Mouse (Mus musculus) testis, adult 2 months (tissue): ENCODE data around the gene Cog4. TPM values are rescaled to one million over a fixed set of nuclear protein-coding genes. Genes with fewer than 3 reads are reported as not detected.
"Not testable (repeated sequence)": the region's sequence is repeated elsewhere in the genome, so short reads cannot be mapped to it uniquely, and the experiment has no call there.

Source experiments
- H3K27ac ChIP-seq: fragments of 200-500 bp; 2 replicates; pipeline ENCODE4 v1.5.1; 2012; ENCODE audit warnings: low read depth, low read length; ENCODE audit not compliant: control insufficient read depth, insufficient read depth
- H3K27me3 ChIP-seq: fragments of 200-500 bp; 2 replicates; pipeline ENCODE4 v1.6.1; 2012; ENCODE audit warnings: mild to moderate bottlenecking, low read length, moderate library complexity; ENCODE audit not compliant: control insufficient read depth, insufficient read depth
- H3K36me3 ChIP-seq: fragments of 200-500 bp; 2 replicates; pipeline ENCODE4 v1.6.1; 2012; ENCODE audit warnings: mild to moderate bottlenecking, low read length; ENCODE audit not compliant: control insufficient read depth, insufficient read depth
- H3K4me1 ChIP-seq: fragments of 200-500 bp; 2 replicates; pipeline ENCODE4 v1.6.1; 2012; ENCODE audit warnings: low read length; ENCODE audit not compliant: control insufficient read depth, insufficient read depth
- H3K4me3 ChIP-seq: fragments of 200-500 bp; 2 replicates; pipeline ENCODE4 v1.5.1; 2012; ENCODE audit warnings: low read depth, mild to moderate bottlenecking, low read length, moderate library complexity, mixed read lengths; ENCODE audit not compliant: control insufficient read depth
- CTCF ChIP-seq: fragments of 200-500 bp; IDR thresholded peaks from 2 replicates; pipeline ENCODE4 v1.5.1; 2012; ENCODE audit warnings: low read depth, mild to moderate bottlenecking, inconsistent platforms, low read length, moderate library complexity; ENCODE audit not compliant: control insufficient read depth, insufficient read depth, insufficient replicate concordance
- POLR2A ChIP-seq: fragments of 200-500 bp; IDR thresholded peaks from 2 replicates; pipeline ENCODE4 v1.6.1; 2012; ENCODE audit warnings: low read depth, mild to moderate bottlenecking, inconsistent platforms, low read length, moderate library complexity; ENCODE audit not compliant: control insufficient read depth
- polyA plus RNA-seq: library from polyadenylated mRNA; depleted of rRNA; stranded (reverse); fragments of >200 nt; gene quantifications from 2 replicates; pipeline ENCODE4 v1.2.3, GENCODE M21; 2012

Cog4 gene
- polyA plus RNA-seq, 1 experiment: 49.6 TPM

GRCm38 (mm10) chr8:110901056-110901455 is 54.7 kb downstream of the Cog4 start:
- Histone ChIP-seq H3K4me1 (peaks cover 2% of the 10 kb centered on the region; the same call in 1 of the 2 replicates), H3K27ac (no peak overlapping the region), H3K36me3 (no peaks in the 10 kb centered on the region; the same call in 1 of the 2 replicates), H3K4me3 (no peak overlapping the region), H3K27me3 (no peaks in the 10 kb centered on the region)
- no peak for TF ChIP-seq CTCF
- no peak for TF ChIP-seq POLR2A

DNA sequence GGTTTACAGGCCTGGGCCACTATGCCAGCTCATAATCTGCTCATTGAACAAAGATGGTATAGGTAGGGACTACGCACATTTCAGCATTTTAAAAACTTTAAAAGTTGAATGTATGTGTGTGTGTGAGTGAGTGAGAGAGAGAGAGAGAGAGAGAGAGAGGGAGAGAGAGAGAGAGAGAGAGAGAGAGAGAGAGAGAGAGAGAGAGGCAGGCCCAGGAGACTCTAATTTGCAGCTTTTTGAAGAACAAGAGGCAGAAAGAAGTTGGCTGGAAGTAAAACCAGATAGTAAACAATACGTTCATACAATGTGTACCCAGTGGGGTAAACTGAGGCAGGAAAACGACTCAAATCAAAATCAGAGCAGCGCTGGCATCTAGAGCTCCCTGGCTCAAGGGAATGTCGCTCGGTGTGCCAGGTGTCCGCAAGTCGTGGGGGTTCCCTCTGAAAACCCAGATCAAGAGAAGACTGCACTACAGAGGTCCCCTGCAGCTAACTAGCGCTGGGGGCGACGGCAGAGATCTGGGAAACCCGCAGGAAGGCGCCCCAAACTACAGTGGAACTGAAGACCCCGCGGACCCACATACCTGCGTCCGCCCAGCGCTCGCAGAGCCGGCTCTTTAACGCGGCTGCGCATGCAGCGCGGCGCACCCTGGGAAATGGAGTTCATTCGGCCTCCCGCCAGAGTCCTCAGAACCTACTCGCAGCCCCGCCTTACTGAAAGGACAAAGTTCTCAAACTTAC is 55.6 kb downstream of the Cog4 start, which contains the start of gene Fuk:
Gene Fuk, minus strand, starts transcription at position 650 of the 740 bp plus-strand sequence.
- H3K4me3 ChIP-seq: peak within 1 kb of the TSS; percentile 97
- no peak within 1 kb of the TSS for H3K27ac ChIP-seq
- TF ChIP-seq CTCF: no peak
- no peak for TF ChIP-seq POLR2A

GRCm38 (mm10) chr8:110902579-110902965 is 56.2 kb downstream of the Cog4 start:
- H3K4me3 ChIP-seq: no peak overlapping the region
- H3K36me3 ChIP-seq: no peaks in the 10 kb centered on the region; the same call in 1 of the 2 replicates
- no peaks in the 10 kb centered on the region for H3K27me3 ChIP-seq
- no peak overlapping the region for H3K27ac ChIP-seq
- H3K4me1 ChIP-seq: peaks cover 2% of the 10 kb centered on the region; the same call in 1 of the 2 replicates
- TF ChIP-seq POLR2A (no peak), CTCF (no peak)

More for the DNA sequence above, 55.6 kb downstream of the Cog4 start, which contains the start of gene Fuk:
- H3K27me3 ChIP-seq: no peaks in the 10 kb centered on the region
- H3K36me3 ChIP-seq: no peaks in the 10 kb centered on the region; the same call in 1 of the 2 replicates
- H3K4me1 ChIP-seq: peaks cover 2% of the 10 kb centered on the region; the same call in 1 of the 2 replicates

DNA sequence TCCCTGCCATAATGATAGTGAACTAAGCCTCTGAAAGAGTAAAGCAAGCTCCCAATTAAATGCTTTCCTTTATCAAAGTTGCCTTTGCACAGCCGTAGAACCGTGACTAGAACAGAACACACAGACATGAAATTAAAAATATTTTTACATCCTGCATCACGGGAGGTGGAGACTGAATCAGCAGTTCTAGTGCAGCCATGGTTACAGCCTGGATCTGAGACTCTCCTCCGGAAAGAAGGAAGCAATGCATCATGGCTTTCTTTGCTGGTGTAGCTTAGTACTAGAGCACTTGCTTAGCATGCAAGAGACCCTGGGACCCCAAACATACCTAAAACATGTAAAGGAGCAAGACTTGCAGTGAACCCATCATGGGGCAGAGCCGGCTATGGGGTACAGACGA is 59.0 kb downstream of the Cog4 start:
- Histone ChIP-seq H3K36me3 (no peaks in the 10 kb centered on the region), H3K4me3 (no peak overlapping the region), H3K4me1 (peaks cover 2% of the 10 kb centered on the region; the same call in 1 of the 2 replicates), H3K27ac (no peak overlapping the region), H3K27me3 (no peaks in the 10 kb centered on the region)
- TF ChIP-seq POLR2A (no peak), CTCF (no peak)

DNA sequence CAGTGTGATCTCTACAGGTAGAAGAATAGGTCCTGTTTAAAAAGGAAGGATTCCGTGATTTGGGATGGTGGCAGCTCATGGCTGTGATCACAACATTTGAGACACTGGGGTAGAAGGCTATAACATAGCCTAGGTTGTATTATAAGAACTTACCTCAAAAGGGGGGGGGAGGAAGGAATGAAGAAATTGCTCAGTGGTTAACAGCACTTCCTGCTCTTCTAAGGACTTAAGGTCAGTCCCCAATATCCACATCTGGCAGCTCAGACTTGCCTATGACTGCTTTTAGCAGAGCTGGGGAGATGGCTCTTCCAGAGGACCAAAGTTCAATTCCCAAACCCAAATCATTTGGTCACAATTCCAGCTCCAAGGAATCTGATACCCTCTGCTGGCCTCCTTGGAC is 60.3 kb downstream of the Cog4 start:
- H3K27ac ChIP-seq: no peak overlapping the region
- no peaks in the 10 kb centered on the region for H3K36me3 ChIP-seq
- peaks cover 2% of the 10 kb centered on the region; the same call in 1 of the 2 replicates for H3K4me1 ChIP-seq
- TF ChIP-seq POLR2A (no peak), CTCF (no peak)
- no peak overlapping the region for H3K4me3 ChIP-seq
- H3K27me3 ChIP-seq: no peaks in the 10 kb centered on the region

GRCm38 (mm10) chr8:110909850-110910249 is 63.5 kb downstream of the Cog4 start:
- not testable (repeated sequence) for H3K36me3 ChIP-seq, H3K4me1 ChIP-seq, H3K27ac ChIP-seq, H3K4me3 ChIP-seq, H3K27me3 ChIP-seq

DNA sequence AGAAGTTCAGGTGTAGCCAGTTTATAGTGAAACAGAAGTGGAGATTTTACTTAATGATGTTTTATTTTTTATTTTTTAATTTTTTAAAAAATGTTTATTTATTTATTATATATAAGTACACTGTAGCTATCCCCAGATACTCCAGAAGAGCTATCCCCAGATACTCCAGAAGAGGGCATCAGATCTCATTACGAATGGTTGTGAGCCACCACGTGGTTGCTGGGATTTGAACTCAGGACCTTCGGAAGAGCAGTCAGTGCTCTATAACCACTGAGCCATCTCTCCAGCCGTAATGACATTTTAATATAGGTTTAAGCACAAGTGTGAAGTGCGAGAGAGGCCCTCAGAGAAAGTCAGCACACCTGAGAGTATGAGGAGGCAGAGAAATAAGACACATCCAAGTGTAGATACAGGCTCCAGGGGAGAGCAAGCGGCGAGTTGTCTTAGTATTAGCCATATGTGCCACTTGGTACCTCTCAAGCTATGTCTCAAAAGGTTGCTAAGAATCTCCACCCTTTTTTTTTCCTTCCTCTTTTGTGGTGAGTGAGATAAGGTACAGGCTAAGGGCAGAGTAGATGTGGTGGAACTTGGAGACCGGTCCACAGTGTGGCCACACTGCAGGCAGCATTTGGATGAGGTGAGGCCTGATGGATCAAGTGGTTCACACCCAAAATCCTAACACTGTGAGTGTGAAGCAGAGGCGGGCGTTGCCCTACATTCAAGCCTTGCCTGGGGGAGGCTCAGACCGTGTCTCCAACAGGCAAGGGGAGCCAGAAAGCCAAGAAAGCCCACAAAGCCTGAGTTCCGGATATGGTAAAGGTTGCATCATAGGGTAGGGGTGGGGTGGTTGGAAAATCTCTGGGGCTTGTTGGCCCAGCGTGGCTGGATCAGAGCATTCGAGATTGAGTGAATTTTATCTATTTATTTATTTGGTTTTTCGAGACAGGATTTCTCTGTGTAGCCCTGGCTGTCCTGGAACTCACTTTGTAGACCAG is 65.5 kb downstream of the Cog4 start:
- TF ChIP-seq POLR2A (no peak), CTCF (no peak)
- H3K27ac ChIP-seq: no peak overlapping the region
- no peaks in the 10 kb centered on the region for H3K36me3 ChIP-seq
- no peaks in the 10 kb centered on the region for H3K4me1 ChIP-seq
- no peaks in the 10 kb centered on the region for H3K27me3 ChIP-seq
- no peak overlapping the region for H3K4me3 ChIP-seq
